Mouse (Mus musculus): Measurements from ENCODE around the gene Map3k14.

- TF ChIP-seq SIN3A (IDR thresholded peaks at IDR 0.05; ENCODE audit: low read length) (no peak), CTCF (IDR thresholded peaks at IDR 0.05 in 2 of 3, conservative IDR thresholded peaks at IDR 0.05 in 1 of 3; ENCODE audit: control insufficient read depth in 1 of 3, insufficient read depth in 1 of 3, low read depth in 2 of 3, low read length in 3 of 3, poor library complexity in 1 of 3, severe bottlenecking in 1 of 3) (no peak), POLR2AphosphoS2 (IDR thresholded peaks at IDR 0.05; ENCODE audit: low read length) (no peak), POLR2A (IDR thresholded peaks at IDR 0.05; ENCODE audit: control insufficient read depth in 1 of 2, insufficient read depth in 1 of 2, low read depth in 1 of 2, low read length in 2 of 2, poor library complexity in 1 of 2) (no peak)
These were observed 36.6 kb downstream of the Map3k14 start for GRCm38 (mm10) chr11:103230626-103231025.

Measured in MEL (cell line).